Mouse (Mus musculus) hindbrain, embryonic 14.5 days (tissue): ENCODE measurements at regions not wholly inside any gene's neighbourhood (a gene's known extent, or its start where the extent isn't known, plus 50 kb on each side); places are given as distances from the start of the nearest gene placed in this dataset.

Source experiments
- ATAC-seq: fragments of 200-750 bp; cut with Nextera tagmentation; 2 replicates; pipeline ENCODE4 v1.8.0; 2017; ENCODE audit warnings: moderate number of reproducible peaks, mild to moderate bottlenecking, moderate TSS enrichment, moderate library complexity; ENCODE audit not compliant: low FRiP score
- DNase-seq: peaks from one replicate; pipeline ENCODE4 v3.0.0-alpha.2; 2015; ENCODE audit warnings: low spot score
- H3K27ac ChIP-seq: fragments of 300-500 bp; sonication (generic); 2 replicates; pipeline ENCODE4 v1.5.1; 2014; ENCODE audit warnings: mild to moderate bottlenecking, moderate library complexity
- H3K27me3 ChIP-seq: fragments of 300-500 bp; sonication (generic); 2 replicates; pipeline ENCODE4 v1.6.1; 2014; ENCODE audit warnings: mild to moderate bottlenecking, low read length, mixed read lengths; ENCODE audit not compliant: control insufficient read depth, insufficient read depth
- H3K36me3 ChIP-seq: fragments of 300-500 bp; sonication (generic); replicated peaks from 2 replicates; pipeline ENCODE4 v1.6.1; 2014; ENCODE audit not compliant: control insufficient read depth, insufficient read depth
- H3K4me1 ChIP-seq: fragments of 300-500 bp; sonication (generic); replicated peaks from 2 replicates; pipeline ENCODE4 v1.6.1; 2014; ENCODE audit warnings: antibody characterized with exemption, low read length, mixed read lengths; ENCODE audit not compliant: control insufficient read depth, insufficient read depth
- H3K4me2 ChIP-seq: fragments of 300-500 bp; sonication (generic); replicated peaks from 2 replicates; pipeline ENCODE4 v1.6.1; 2014; ENCODE audit warnings: mild to moderate bottlenecking, moderate library complexity
- H3K4me3 ChIP-seq: fragments of 300-500 bp; sonication (generic); replicated peaks from 2 replicates; pipeline ENCODE4 v1.5.1; 2014; ENCODE audit warnings: mild to moderate bottlenecking, low read length
- H3K9ac ChIP-seq: fragments of 300-500 bp; sonication (generic); 2 replicates; pipeline ENCODE4 v1.6.1; 2014
- H3K9me3 ChIP-seq: fragments of 300-500 bp; sonication (generic); 2 replicates; pipeline ENCODE4 v1.6.1; 2016; ENCODE audit warnings: low read length; ENCODE audit not compliant: control insufficient read depth
- WGBS: fragments of 180-500 bp; shearing (Covaris S2); extraction: QIAGEN DNeasy Blood & Tissue Kit; methylation state at CpG from one replicate; pipeline ENCODE4 v1.1.7; 2014; 5-methylcytosine and 5-hydroxymethylcytosine counted together

DNA sequence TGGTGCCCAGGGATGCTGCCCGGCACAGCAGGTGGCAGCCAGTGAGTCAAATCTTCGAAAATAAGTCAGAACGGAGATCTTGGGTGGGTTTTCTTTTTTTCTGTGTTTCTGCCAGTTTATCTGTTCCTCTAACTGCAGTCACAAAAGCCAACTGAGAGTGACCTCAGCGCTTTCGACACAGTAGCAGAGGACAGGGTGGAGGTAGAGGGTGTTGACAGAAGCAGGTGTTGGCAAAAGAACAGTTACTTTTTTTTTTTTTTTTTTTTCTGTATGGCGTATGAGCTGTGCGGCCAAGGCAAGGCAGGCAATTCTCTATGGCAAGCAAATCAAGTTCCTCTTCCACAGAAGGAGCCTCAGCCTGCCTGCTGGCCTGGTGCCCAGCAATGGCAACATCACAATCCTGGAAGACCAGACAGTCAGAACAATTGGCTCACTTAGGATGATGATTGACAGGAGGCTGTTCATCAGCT is 93.6 kb downstream of the Foxb1 start:
- H3K4me1 ChIP-seq: peaks cover 19% of the 10 kb centered on the region; the same call in 1 of the 2 replicates
- no peak overlapping the region for H3K4me2 ChIP-seq
- H3K9ac ChIP-seq: no peak overlapping the region
- no peak overlapping the region for H3K27ac ChIP-seq
- H3K4me3 ChIP-seq: no peak overlapping the region
- 49% methylated on average over 7 of the region's 7 CpGs for WGBS
- H3K36me3 ChIP-seq: no peaks in the 10 kb centered on the region
- ATAC-seq: no peak
- peaks cover 39% of the 10 kb centered on the region for H3K27me3 ChIP-seq
- H3K9me3 ChIP-seq: no peaks in the 10 kb centered on the region
- no peak for DNase-seq

DNA sequence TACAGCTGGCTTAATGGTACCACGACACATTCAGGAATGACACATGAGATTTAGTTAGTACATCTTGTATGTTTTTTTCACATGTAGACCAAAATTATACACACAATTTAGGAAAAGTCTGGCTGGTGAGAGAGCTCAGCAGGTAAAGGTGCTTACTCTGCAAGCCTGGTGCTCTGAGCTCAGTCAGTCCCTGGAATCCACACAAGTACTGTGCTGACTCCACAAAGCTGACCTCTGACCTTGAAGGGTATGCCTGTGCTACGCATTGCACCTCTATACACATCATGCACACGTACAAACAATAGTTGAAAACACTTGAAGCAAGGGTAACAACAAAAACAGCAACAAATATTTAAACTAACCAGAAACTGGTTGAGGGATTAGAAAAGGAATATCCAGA is 96.5 kb downstream of the Foxb1 start:
- Histone ChIP-seq H3K27ac (no peak overlapping the region), H3K27me3 (peaks cover 25% of the 10 kb centered on the region), H3K9ac (no peak overlapping the region), H3K4me3 (no peak overlapping the region), H3K36me3 (no peaks in the 10 kb centered on the region), H3K9me3 (no peaks in the 10 kb centered on the region), H3K4me1 (no peaks in the 10 kb centered on the region; the same call in 1 of the 2 replicates), H3K4me2 (no peak overlapping the region)
- ATAC-seq (no peak), DNase-seq (no peak)
- 90% methylated on average over 3 of the region's 3 CpGs for whole genome bisulfite sequencing

DNA sequence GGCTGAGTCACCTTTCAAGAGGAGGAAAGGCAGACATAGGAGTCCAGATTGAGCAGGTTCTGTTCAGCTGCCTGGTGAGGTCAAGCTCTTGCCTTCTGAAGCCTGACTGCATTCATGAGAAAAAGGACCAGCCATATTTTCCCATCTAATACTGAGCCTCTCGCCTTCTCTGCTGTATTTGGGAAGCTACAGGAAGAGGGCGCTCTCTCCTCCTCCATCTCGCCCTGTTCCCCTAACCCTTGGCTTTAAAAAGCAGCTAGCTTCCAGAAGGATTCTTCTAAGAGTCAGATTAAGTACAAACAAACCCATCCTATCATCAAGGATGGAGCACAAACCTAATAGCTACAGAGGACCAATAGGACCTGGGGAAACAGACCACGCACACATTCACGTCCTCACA is 98.3 kb downstream of the Foxb1 start:
- Histone ChIP-seq H3K4me2 (no peak overlapping the region), H3K27me3 (peaks cover 9% of the 10 kb centered on the region), H3K4me3 (no peak overlapping the region), H3K27ac (no peak overlapping the region), H3K9me3 (no peaks in the 10 kb centered on the region), H3K4me1 (no peaks in the 10 kb centered on the region), H3K36me3 (no peaks in the 10 kb centered on the region), H3K9ac (no peak overlapping the region)
- no peak for DNase-seq
- WGBS: 38% methylated on average over 5 of the region's 5 CpGs
- ATAC-seq: no peak

DNA sequence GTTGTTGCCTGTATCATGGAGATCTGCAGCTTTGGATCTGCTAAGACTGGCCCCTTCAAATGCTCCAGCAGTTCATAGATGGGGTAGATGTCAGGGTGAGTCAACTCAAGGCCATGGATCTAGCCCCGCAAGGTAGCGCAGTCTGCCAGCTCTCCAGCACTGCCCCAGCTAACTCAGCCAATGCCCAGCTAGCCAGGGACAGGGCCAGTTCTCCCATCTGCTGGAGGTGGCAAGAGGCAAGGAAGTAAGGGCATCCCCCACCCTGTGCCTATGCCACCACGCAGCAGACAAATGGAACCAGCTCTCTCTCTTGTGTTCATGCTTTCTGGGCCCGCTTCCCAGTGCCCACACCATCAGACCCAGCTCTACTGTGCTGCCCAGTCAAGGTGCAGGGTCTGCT is 102.5 kb downstream of the Foxb1 start:
- no peak overlapping the region for H3K9ac ChIP-seq
- DNase-seq (no peak), ATAC-seq (no peak)

DNA sequence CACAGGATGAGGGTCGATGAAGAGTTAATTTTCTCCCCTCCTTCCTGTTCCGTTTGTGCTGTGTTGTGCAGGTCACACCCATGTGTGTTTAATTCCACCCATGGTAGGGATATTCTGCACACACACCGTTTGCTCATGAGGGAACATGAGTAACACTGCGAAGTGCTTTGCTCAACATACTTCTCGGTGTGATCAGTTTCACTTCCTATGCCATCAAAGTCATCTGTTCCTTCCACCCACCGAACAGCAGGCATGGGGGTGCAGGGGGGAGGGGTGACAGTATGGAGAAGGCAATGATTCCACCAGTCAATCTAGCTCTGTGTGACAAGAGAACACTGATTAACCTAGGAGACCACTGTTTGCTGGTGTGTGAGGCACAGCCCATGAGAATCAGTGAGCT is 104.7 kb downstream of the Foxb1 start:
- Histone ChIP-seq H3K9ac (no peak overlapping the region), H3K4me1 (peaks cover 4% of the 10 kb centered on the region; the same call in 1 of the 2 replicates), H3K27me3 (no peaks in the 10 kb centered on the region), H3K27ac (no peak overlapping the region), H3K36me3 (no peaks in the 10 kb centered on the region), H3K4me3 (no peak overlapping the region), H3K4me2 (no peak overlapping the region), H3K9me3 (no peaks in the 10 kb centered on the region)
- WGBS: 80% methylated on average over 6 of the region's 6 CpGs
- DNase-seq: no peak
- no peak for ATAC-seq

More for the DNA sequence above, 102.5 kb downstream of the Foxb1 start:
- H3K9me3 ChIP-seq: no peaks in the 10 kb centered on the region
- H3K4me3 ChIP-seq: no peak overlapping the region
- H3K36me3 ChIP-seq: no peaks in the 10 kb centered on the region
- 91% methylated on average over 4 of the region's 4 CpGs for WGBS
- H3K4me1 ChIP-seq: no peaks in the 10 kb centered on the region
- H3K27me3 ChIP-seq: no peaks in the 10 kb centered on the region
- no peak overlapping the region for H3K27ac ChIP-seq
- no peak overlapping the region for H3K4me2 ChIP-seq

DNA sequence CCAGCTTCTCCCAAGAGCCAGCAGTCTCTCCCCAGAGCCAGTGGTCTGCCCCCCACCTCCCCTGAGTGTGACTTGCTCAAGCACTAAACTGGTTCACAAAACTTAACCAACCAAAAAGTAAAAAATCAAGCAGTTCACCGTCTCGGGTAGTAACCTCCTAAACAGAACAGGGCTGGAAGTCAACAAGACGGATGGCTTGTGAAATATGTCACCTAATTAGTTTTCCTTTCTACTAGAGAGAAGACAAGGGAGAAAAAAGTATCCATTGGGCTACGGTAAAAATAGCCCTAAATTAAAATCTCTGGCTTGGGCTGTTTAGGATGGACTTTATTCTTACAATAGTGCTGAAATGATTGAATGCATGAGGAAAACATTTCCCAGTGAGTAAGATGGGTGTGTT is 108.6 kb downstream of the Foxb1 start:
- Histone ChIP-seq H3K4me2 (no peak overlapping the region), H3K4me1 (peaks cover 4% of the 10 kb centered on the region; the same call in 1 of the 2 replicates), H3K9me3 (no peaks in the 10 kb centered on the region), H3K9ac (no peak overlapping the region), H3K27ac (no peak overlapping the region), H3K27me3 (no peaks in the 10 kb centered on the region), H3K4me3 (no peak overlapping the region), H3K36me3 (no peaks in the 10 kb centered on the region)
- 56% methylated on average over 4 of the region's 4 CpGs for WGBS
- DNase-seq: no peak
- no peak for ATAC-seq

DNA sequence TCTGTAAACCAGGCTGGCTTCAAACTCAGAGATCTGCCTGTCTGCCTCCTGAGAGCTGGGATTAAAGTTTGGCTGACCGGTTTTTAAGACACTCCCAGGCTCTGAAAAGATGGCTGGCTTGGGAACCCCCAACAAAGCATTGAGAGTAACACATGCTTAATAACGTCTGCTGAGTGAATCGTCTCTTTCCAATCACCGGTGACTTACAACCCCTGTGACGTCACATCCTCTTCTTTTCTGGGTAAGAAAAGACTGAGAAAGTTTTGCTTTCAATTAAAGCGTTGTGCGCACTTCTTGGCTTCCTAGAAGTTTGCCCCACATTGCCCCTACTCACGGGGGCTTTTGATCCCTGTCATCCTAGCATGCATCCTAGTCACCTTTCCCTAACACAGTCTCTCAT is 109.1 kb downstream of the Foxb1 start:
- WGBS: 69% methylated on average over 8 of the region's 8 CpGs
- Histone ChIP-seq H3K9ac (no peak overlapping the region), H3K4me1 (peaks cover 4% of the 10 kb centered on the region; the same call in 1 of the 2 replicates), H3K27me3 (no peaks in the 10 kb centered on the region), H3K4me3 (no peak overlapping the region), H3K4me2 (no peak overlapping the region), H3K27ac (no peak overlapping the region), H3K9me3 (no peaks in the 10 kb centered on the region), H3K36me3 (no peaks in the 10 kb centered on the region)
- DNase-seq (no peak), ATAC-seq (no peak)

DNA sequence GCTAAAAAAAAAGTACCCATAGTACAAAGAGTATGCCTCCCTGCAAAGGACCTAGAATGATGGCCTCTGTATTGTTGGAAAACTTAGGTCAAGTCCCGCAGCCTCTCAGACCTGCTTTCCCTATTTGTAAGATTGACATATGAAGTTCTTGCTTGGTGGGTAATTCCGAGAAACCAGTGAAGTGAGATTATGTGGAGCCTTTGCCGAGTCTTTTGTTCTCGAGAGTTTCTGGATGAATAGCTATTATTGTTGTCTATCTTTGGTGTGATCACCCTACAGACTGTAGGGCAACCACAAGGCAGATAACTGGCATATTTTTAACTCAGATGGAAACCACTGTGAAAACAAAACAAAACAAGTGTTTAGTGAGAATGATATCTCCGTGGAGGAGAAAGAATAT is 118.1 kb downstream of the Foxb1 start:
- no peak for DNase-seq
- Histone ChIP-seq H3K9ac (no peak overlapping the region), H3K27ac (no peak overlapping the region), H3K4me3 (no peak overlapping the region), H3K4me2 (no peak overlapping the region), H3K9me3 (no peaks in the 10 kb centered on the region), H3K36me3 (no peaks in the 10 kb centered on the region), H3K4me1 (no peaks in the 10 kb centered on the region), H3K27me3 (no peaks in the 10 kb centered on the region; the same call in 1 of the 2 replicates)
- ATAC-seq: no peak
- WGBS: 48% methylated on average over 5 of the region's 5 CpGs

GRCm38 (mm10) chr9:69623312-69623711 is 137.4 kb downstream of the Foxb1 start:
- ATAC-seq (no peak), DNase-seq (peak; percentile 83)
- no peak overlapping the region for H3K9ac ChIP-seq
- H3K27ac ChIP-seq: no peak overlapping the region
- H3K9me3 ChIP-seq: no peaks in the 10 kb centered on the region
- H3K27me3 ChIP-seq: no peaks in the 10 kb centered on the region
- no peaks in the 10 kb centered on the region for H3K36me3 ChIP-seq
- no peak overlapping the region for H3K4me3 ChIP-seq
- H3K4me1 ChIP-seq: no peaks in the 10 kb centered on the region
- H3K4me2 ChIP-seq: no peak overlapping the region
- WGBS: 20% methylated on average over 7 of the region's 7 CpGs

- H3K9me3 ChIP-seq: no peaks in the 10 kb centered on the region
- no peak for ATAC-seq
- H3K36me3 ChIP-seq: no peaks in the 10 kb centered on the region
- DNase-seq: no peak
- no peaks in the 10 kb centered on the region for H3K27me3 ChIP-seq
- no peak overlapping the region for H3K4me2 ChIP-seq
- no peak overlapping the region for H3K27ac ChIP-seq
- no peaks in the 10 kb centered on the region for H3K4me1 ChIP-seq
- WGBS: 65% methylated on average over 3 of the region's 3 CpGs
- no peak overlapping the region for H3K9ac ChIP-seq
- H3K4me3 ChIP-seq: no peak overlapping the region
Observed at GRCm38 (mm10) chr9:69621006-69621405, 139.7 kb downstream of the Foxb1 start.
